Mouse (Mus musculus): ENCODE results near the gene Tfeb. TPM values are rescaled to one million over a fixed set of nuclear protein-coding genes. Genes with fewer than 3 reads are reported as not detected.
A peak's percentile ranks its signal among the peaks of the same experiment; 100 is the strongest.

The Tfeb gene
- total RNA-seq, 1 experiment from 2014 or later: 7.4 TPM

DNA sequence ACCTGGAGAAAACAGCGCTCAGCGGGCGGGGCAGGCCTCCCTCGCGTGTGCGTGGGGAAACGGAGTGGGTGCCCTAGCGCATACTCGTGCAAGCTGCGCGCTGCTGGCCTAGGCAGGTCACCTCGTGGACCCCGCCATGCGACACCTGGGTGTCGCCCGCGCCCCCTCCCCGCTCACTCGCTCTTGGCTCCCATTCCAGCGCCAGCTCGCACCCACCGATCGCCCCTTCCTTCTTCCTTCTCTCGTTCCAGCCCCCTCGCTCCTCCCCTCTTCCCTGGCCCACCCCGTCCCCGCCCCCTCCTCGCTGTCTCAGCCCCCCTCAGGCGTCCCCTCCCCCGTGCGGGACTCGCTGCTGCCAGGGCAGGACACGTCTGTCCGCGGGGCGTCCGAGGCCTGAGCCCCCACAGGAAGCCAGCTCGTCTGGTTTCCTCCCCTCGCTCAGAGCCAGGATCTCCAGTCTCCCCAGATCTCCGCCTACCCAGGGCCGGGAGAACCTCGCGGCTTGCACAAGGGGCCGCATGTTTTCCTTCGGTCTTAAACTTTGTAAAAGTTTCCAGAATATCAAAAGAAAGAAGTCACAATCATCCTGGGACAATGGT lies 96.3 kb downstream of the Tfeb start:
- ATAC-seq (replicated peaks in 1 of 2; ENCODE audit: insufficient read depth in 1 of 2, low FRiP score in 2 of 2, low TSS enrichment in 1 of 2, low read depth in 1 of 2, poor library complexity in 2 of 2, severe bottlenecking in 2 of 2): peak in 1 of 2 experiments; percentile 12; a peak in 2 of 4 replicates

DNA sequence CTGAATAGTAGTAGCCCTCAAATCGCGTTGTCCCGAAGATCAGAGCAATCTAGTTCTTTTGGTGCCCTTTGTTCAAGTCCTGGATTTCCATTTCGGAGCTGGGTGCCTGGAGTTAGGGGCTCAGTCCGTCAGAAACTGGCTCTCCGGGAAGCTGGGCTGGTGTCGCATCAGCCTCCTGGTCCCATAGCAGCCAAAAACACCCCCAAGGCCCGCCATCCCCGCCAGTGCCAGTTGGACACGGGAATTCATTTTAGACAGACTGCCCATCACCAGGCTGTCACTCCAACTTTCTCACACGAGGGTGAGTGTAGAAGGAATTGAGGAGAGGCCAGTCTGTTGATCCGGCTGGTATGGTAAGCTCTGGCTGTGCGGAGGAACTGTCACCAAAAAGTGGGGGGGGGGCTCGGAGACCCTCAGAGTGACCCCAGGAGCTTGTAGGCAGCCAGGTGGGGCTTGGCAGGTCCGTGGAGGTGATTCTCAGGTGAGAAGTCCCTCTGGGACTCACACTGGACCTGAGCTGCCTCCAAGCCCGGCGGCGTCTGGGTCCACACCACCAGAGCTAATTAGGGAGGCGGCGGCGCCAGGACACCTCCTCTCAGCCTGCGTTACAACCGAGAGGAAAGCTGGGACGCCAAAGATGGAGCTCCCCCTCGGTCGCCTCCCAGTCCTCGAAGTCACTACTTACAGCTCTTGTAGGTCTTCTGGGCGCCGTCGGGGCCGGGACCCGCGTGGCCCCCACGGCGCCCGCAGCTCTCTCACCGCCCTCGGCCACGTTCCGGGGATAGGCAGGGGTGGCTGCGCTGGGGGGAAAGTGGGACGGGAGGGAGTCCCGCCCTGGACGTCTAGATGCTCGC lies 97.0 kb downstream of the Tfeb start:
- ATAC-seq (replicated peaks in 1 of 2; ENCODE audit: insufficient read depth in 1 of 2, low FRiP score in 2 of 2, low TSS enrichment in 1 of 2, low read depth in 1 of 2, poor library complexity in 2 of 2, severe bottlenecking in 2 of 2): no peak

- no peak for ATAC-seq (replicated peaks in 1 of 2; ENCODE audit: insufficient read depth in 1 of 2, low FRiP score in 2 of 2, low TSS enrichment in 1 of 2, low read depth in 1 of 2, poor library complexity in 2 of 2, severe bottlenecking in 2 of 2)
Observed at GRCm38 (mm10) chr17:47834482-47834767, 97.6 kb downstream of the Tfeb start, which contains the start of gene Mdfi. Mdfi (minus strand) TSS chr17:47834691.

DNA sequence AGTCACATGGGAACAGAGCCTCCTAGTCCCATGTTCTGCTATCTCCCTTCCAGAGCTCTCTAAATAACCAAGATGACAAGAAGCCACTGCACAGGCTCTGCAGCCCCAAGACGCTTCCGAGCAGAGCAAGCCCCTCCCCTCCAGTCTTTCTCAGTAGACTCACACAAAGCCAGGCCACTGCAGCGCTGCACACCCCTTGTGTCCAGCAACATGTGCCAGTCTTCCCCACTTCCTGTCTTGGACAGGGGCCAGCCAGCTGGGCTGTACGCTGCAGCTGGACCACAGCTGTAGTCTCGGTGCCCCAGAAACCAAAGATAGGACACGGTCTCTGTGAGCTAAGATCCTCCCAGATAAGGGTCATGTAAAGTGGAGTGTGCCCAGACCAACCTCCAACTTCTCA lies 101.0 kb downstream of the Tfeb start:
- peak; percentile 33 to 36; a peak in 2 of 4 replicates for ATAC-seq (replicated peaks in 1 of 2; ENCODE audit: insufficient read depth in 1 of 2, low FRiP score in 2 of 2, low TSS enrichment in 1 of 2, low read depth in 1 of 2, poor library complexity in 2 of 2, severe bottlenecking in 2 of 2)

GRCm38 (mm10) chr17:47841521-47841920 lies 104.7 kb downstream of the Tfeb start:
- ATAC-seq (replicated peaks in 1 of 2; ENCODE audit: insufficient read depth in 1 of 2, low FRiP score in 2 of 2, low TSS enrichment in 1 of 2, low read depth in 1 of 2, poor library complexity in 2 of 2, severe bottlenecking in 2 of 2): no peak

Other genes with a start within 250 kb of the Tfeb start
- gene Taf8, start 234.7 kb upstream of the Tfeb start, total RNA-seq (2017): 55.6 and 73.2 TPM in 2 replicates
- 58.9 and 80.2 TPM in 2 replicates for gene Ccnd3, start 232.0 kb upstream of the Tfeb start, total RNA-seq (2017)
- gene Bysl, start 125.5 kb upstream of the Tfeb start, total RNA-seq (2017): 6.9 and 12.1 TPM in 2 replicates
- gene Med20, start 125.4 kb upstream of the Tfeb start, total RNA-seq (2017): 18.0 and 33.5 TPM in 2 replicates
- gene Gm20517, start 125.4 kb upstream of the Tfeb start, total RNA-seq (2017): 3.1 and 7.0 TPM in 2 replicates
- 5.4 and 8.3 TPM in 2 replicates for gene Usp49, start 106.3 kb upstream of the Tfeb start, total RNA-seq (2017)
- gene Tomm6, start 48.6 kb upstream of the Tfeb start, total RNA-seq (2017): 23.4 and 49.8 TPM in 2 replicates
- gene Frs3, start 48.0 kb upstream of the Tfeb start, total RNA-seq (2017): 1.4 TPM in 2 replicates
- gene Gm21981, start 42.6 kb upstream of the Tfeb start, total RNA-seq (2017): not detected in 2 replicates
- gene Prickle4, start 42.3 kb upstream of the Tfeb start, total RNA-seq (2017): 1.0 and 3.7 TPM in 2 replicates
- gene Pgc, start 10.2 kb upstream of the Tfeb start, total RNA-seq (2017): not detected in 2 replicates
- gene Mdfi, start 97.7 kb downstream of the Tfeb start, total RNA-seq (2017): 27.1 and 33.8 TPM in 2 replicates
- gene Foxp4, start 187.6 kb downstream of the Tfeb start, total RNA-seq (2017): 7.0 and 7.1 TPM in 2 replicates